Mouse (Mus musculus): Measurements from ENCODE around the gene Gm10024.
"Not testable (repeated sequence)": the region's sequence is repeated elsewhere in the genome, so short reads cannot be mapped to it uniquely, and the experiment has no call there.

Gene Gm10024

GRCm38 (mm10) chr10:77738929-77739328 lies 27.7 kb downstream of the Gm10024 start:
- no peak for DNase-seq

- DNase-seq = not testable (repeated sequence)
These were observed 30.8 kb downstream of the Gm10024 start, which contains the start of gene Gm18596 for GRCm38 (mm10) chr10:77741924-77742688. Gene Gm18596 (minus strand): TSS chr10:77742638.

GRCm38 (mm10) chr10:77750686-77751085 lies 39.4 kb downstream of the Gm10024 start:
- not testable (repeated sequence) for DNase-seq

- not testable (repeated sequence) for DNase-seq
These were observed 40.0 kb downstream of the Gm10024 start, which contains the start of gene Gm9736 for GRCm38 (mm10) chr10:77751254-77751653. Gene Gm9736 (minus strand): TSS chr10:77751354.

GRCm38 (mm10) chr10:77752312-77752711 lies 41.1 kb downstream of the Gm10024 start:
- not testable (repeated sequence) for DNase-seq

DNA sequence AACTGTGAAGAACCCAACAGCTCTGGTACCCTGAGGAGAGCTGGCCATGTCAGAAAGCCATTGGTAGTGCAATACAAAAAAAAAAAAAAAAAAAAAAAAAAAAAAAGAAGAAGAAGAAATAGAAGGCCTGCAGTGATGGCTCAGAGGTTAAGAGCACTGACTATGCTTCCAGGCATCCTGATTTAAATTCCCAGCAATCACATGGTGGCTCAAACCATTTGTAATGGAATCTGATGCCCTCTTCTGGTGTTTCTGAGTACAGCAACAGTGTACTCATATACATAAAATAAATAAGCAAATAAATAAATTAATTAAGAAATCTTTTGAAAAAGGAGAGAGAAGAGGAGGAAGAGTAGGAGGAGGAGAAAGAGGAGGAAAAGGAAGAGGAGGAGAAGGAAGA lies 42.2 kb downstream of the Gm10024 start:
- DNase-seq = no peak

DNA sequence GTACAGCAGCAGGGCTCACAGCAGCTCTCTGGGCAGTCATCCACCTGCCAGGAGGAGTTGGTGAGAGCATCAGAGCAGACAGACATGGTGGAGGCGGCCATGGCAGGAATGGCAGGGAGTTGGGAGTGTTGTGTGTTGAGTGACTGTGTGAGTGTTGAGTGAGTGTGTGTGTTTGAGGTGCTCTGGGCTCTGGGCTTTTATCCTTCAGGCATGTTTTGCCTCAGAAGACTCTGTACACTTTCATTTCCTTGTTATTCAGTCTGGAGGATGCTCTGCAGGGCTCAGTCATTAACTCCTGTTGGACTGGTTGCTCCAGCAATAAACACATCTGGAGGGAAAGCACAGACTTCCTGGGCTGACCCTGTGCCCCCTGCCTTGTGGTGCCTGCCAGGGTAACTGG lies 48.3 kb downstream of the Gm10024 start, which contains the start of gene Gm3233:
Gene Gm3233, minus strand, starts transcription at position 101 of the 400 bp plus-strand sequence.
- not testable (repeated sequence) for DNase-seq

All from thymus, adult 18-20 months (tissue).